Comparison of ENCODE assay signal across 9 mouse cellular contexts in genomic region chr11:117847593-117848215, GRCm38 (mm10). TPM values are rescaled to one million over a fixed set of nuclear protein-coding genes. Genes with fewer than 3 reads are reported as not detected.
A peak's percentile ranks its signal among the peaks of the same experiment; 100 is the strongest.
DNase-seq lines count a peak whose midpoint lies in the region; ATAC-seq and TF ChIP-seq lines count a peak whose summit lies in the region.
"Had no signal": no experiment of that assay in that cellular context is flagged by ENCODE, and none has a peak within 500 bp of the region (broad histone marks: within the 10 kb centered on the region; RNA-seq: fewer than 3 reads in every experiment).

No protein-coding gene starts in this region.

- peak overlapping the region; percentile 94 for H3K27ac ChIP-seq in kidney, postnatal 0 days
- H3K27ac ChIP-seq in brown adipose tissue, adult 24 weeks (replicated peaks; ENCODE audit: low read depth, low read length): peak overlapping the region; percentile 71
- H3K27ac ChIP-seq in hindbrain, embryonic 16.5 days (ENCODE audit: low read depth, low read length): peak overlapping the region; percentile 99; the same call in 1 of the 2 replicates
- peak overlapping the region; percentile 99 for H3K27ac ChIP-seq in midbrain, postnatal 0 days (ENCODE audit: low read depth, low read length)

- ATAC-seq in kidney, postnatal 0 days (replicated peaks; ENCODE audit: low FRiP score, low read depth): no peak
- ATAC-seq in hindbrain, embryonic 16.5 days: no peak
- no peak for ATAC-seq in midbrain, postnatal 0 days (ENCODE audit: low FRiP score)

- peak overlapping the region; percentile 70 for H3K9ac ChIP-seq in kidney, postnatal 0 days (ENCODE audit: low read depth, low read length)
- peak overlapping the region; percentile 94 for H3K9ac ChIP-seq in hindbrain, embryonic 16.5 days (ENCODE audit: low read depth, low read length)
- H3K9ac ChIP-seq in midbrain, postnatal 0 days (replicated peaks; ENCODE audit: low read length, poor library complexity, severe bottlenecking): peak overlapping the region; percentile 93; the same call in 1 of the 2 replicates

- H3K4me2 ChIP-seq in kidney, postnatal 0 days (ENCODE audit: low read length): peak overlapping the region; percentile 78
- H3K4me2 ChIP-seq in hindbrain, embryonic 16.5 days (ENCODE audit: low read length): peak overlapping the region; percentile 95; the same call in 1 of the 2 replicates
- peak overlapping the region; percentile 95 for H3K4me2 ChIP-seq in midbrain, postnatal 0 days (ENCODE audit: low read depth, low read length, poor library complexity, severe bottlenecking)

- TF ChIP-seq CTCF in kidney, postnatal 0 days (IDR thresholded peaks at IDR 0.05; ENCODE audit: low read depth): no peak
- TF ChIP-seq CTCF in midbrain, postnatal 0 days (IDR thresholded peaks at IDR 0.05): no peak

- H3K4me1 ChIP-seq in kidney, postnatal 0 days (replicated peaks; ENCODE audit: insufficient read depth, low read length): peaks cover 7% of the 10 kb centered on the region; the same call in 1 of the 2 replicates
- no peaks in the 10 kb centered on the region; the same call in 1 of the 2 replicates for H3K4me1 ChIP-seq in brown adipose tissue, adult 24 weeks (ENCODE audit: control insufficient read depth, insufficient read depth, insufficient read length, low read length)
- H3K4me1 ChIP-seq in hindbrain, embryonic 16.5 days (ENCODE audit: control insufficient read depth, insufficient read depth, low read depth, low read length): peaks cover 12% of the 10 kb centered on the region
- peaks cover 5% of the 10 kb centered on the region for H3K4me1 ChIP-seq in midbrain, postnatal 0 days (ENCODE audit: insufficient read depth, low read length)

- no peak overlapping the region for H3K4me3 ChIP-seq in kidney, postnatal 0 days (replicated peaks; ENCODE audit: low read depth, low read length)
- peak overlapping the region; percentile 92 for H3K4me3 ChIP-seq in brown adipose tissue, adult 24 weeks (ENCODE audit: insufficient read depth, low read depth, low read length)
- H3K4me3 ChIP-seq in hindbrain, embryonic 16.5 days (ENCODE audit: low read length): no peak overlapping the region
- no peak overlapping the region for H3K4me3 ChIP-seq in midbrain, postnatal 0 days (ENCODE audit: low read depth, low read length)

- 0 out of 2 replicates have a peak, but pooled peaks cover 1% of the 10 kb centered on the region for H3K36me3 ChIP-seq in kidney, postnatal 0 days (ENCODE audit: insufficient read depth, low read length)
- H3K36me3 ChIP-seq in hindbrain, embryonic 16.5 days (ENCODE audit: control insufficient read depth, insufficient read depth, low read length): no peaks in the 10 kb centered on the region
- no peaks in the 10 kb centered on the region for H3K36me3 ChIP-seq in midbrain, postnatal 0 days (ENCODE audit: insufficient read depth, low read length)

- H3K9me3 ChIP-seq in kidney, postnatal 0 days (replicated peaks; ENCODE audit: low read length): no peaks in the 10 kb centered on the region
- no peaks in the 10 kb centered on the region for H3K9me3 ChIP-seq in hindbrain, embryonic 16.5 days (ENCODE audit: control insufficient read depth, low read length)
- no peaks in the 10 kb centered on the region for H3K9me3 ChIP-seq in midbrain, postnatal 0 days (ENCODE audit: low read length)

- WGBS in kidney, postnatal 0 days: 73% methylated on average over 7 of the region's 7 CpGs
- 85% methylated on average over 7 of the region's 7 CpGs for WGBS in hindbrain, embryonic 16.5 days
- 82% methylated on average over 7 of the region's 7 CpGs for WGBS in midbrain, postnatal 0 days

- DNase-seq in kidney, postnatal 0 days (ENCODE audit: low spot score): no peak
- DNase-seq in kidney, postnatal 14 days: no peak
- no peak for DNase-seq in midbrain, postnatal 0 days (ENCODE audit: low spot score)
- DNase-seq in layer of hippocampus, postnatal 25 days (ENCODE audit: extremely low spot score in 1 of 2, low spot score in 1 of 2): no peak
- no peak for DNase-seq in gastrocnemius, adult 18-20 months (ENCODE audit: low spot score)
- DNase-seq in gastrocnemius, postnatal 10 days: no peak

- H3K27me3 ChIP-seq in kidney, postnatal 0 days (ENCODE audit: insufficient read depth, low read length): no peaks in the 10 kb centered on the region
- H3K27me3 ChIP-seq in hindbrain, embryonic 16.5 days (replicated peaks; ENCODE audit: control insufficient read depth, insufficient read depth, low read length): no peaks in the 10 kb centered on the region
- H3K27me3 ChIP-seq in midbrain, postnatal 0 days (ENCODE audit: insufficient read depth, low read length): no peaks in the 10 kb centered on the region

RNA-seq across cellular contexts. Expression of gene Birc5, which starts 1.3 kb away (rescaled TPM):
- 145 and 155 TPM in 2 replicates for polyA plus RNA-seq in kidney, postnatal 0 days (2015; fragmentation: Nextera tagmentation; extraction: Ambion mirVana)
- 1.1 TPM in 1 of 2 replicates, not detected in the other for polyA plus RNA-seq in brown adipose tissue, adult 24 weeks (2012; ENCODE audit: insufficient read depth, insufficient read length, missing spikeins)
- polyA plus RNA-seq in hindbrain, embryonic 16.5 days (2015; fragmentation: Nextera tagmentation; extraction: Ambion mirVana): 37.9 and 42.9 TPM in 2 replicates
- total RNA-seq in midbrain, postnatal 0 days (2014; rRNA removed): 3.2 and 6.0 TPM in 2 replicates
- polyA plus RNA-seq in midbrain, postnatal 0 days (2015; fragmentation: Nextera tagmentation; extraction: Ambion mirVana): 13.1 and 13.2 TPM in 2 replicates
- total RNA-seq in layer of hippocampus, postnatal 25 days (2021): 1 to 10 TPM; 1.2 to 1.3 TPM
- total RNA-seq in gastrocnemius, adult 18-20 months (2021): not detected
- 10 to 100 TPM; 11.4 to 13.2 TPM for total RNA-seq in gastrocnemius, postnatal 10 days (2021)

RNA-seq across cellular contexts. Expression of gene Tmem235, which starts 12.8 kb away (rescaled TPM):
- polyA plus RNA-seq in kidney, postnatal 0 days (2015; fragmentation: Nextera tagmentation; extraction: Ambion mirVana): not detected in 2 replicates
- polyA plus RNA-seq in brown adipose tissue, adult 24 weeks (2012; ENCODE audit: insufficient read depth, insufficient read length, missing spikeins): not detected in 2 replicates
- polyA plus RNA-seq in hindbrain, embryonic 16.5 days (2015; fragmentation: Nextera tagmentation; extraction: Ambion mirVana): 0.08 TPM in 1 of 2 replicates, not detected in the other
- 0.16 TPM in 1 of 2 replicates, not detected in the other for total RNA-seq in midbrain, postnatal 0 days (2014; rRNA removed)
- not detected in 2 replicates for polyA plus RNA-seq in midbrain, postnatal 0 days (2015; fragmentation: Nextera tagmentation; extraction: Ambion mirVana)
- total RNA-seq in layer of hippocampus, postnatal 25 days (2021): not detected
- total RNA-seq in gastrocnemius, adult 18-20 months (2021): not detected
- total RNA-seq in gastrocnemius, postnatal 10 days (2021): not detected
- total RNA-seq: left cerebral cortex, postnatal 14 days had no signal

RNA-seq across cellular contexts. Expression of gene Tk1, which starts 21.8 kb away (rescaled TPM):
- 51.6 and 64.0 TPM in 2 replicates for polyA plus RNA-seq in kidney, postnatal 0 days (2015; fragmentation: Nextera tagmentation; extraction: Ambion mirVana)
- polyA plus RNA-seq in brown adipose tissue, adult 24 weeks (2012; ENCODE audit: insufficient read depth, insufficient read length, missing spikeins): not detected in 2 replicates
- polyA plus RNA-seq in hindbrain, embryonic 16.5 days (2015; fragmentation: Nextera tagmentation; extraction: Ambion mirVana): 19.6 and 21.2 TPM in 2 replicates
- total RNA-seq in midbrain, postnatal 0 days (2014; rRNA removed): 6.3 and 8.8 TPM in 2 replicates
- 6.0 and 6.5 TPM in 2 replicates for polyA plus RNA-seq in midbrain, postnatal 0 days (2015; fragmentation: Nextera tagmentation; extraction: Ambion mirVana)
- total RNA-seq in layer of hippocampus, postnatal 25 days (2021): 1 to 10 TPM; 1.1 TPM
- total RNA-seq in gastrocnemius, adult 18-20 months (2021): 1 to 10 TPM; 3.0 to 4.7 TPM
- 10 to 100 TPM; 14.3 to 20.5 TPM for total RNA-seq in gastrocnemius, postnatal 10 days (2021)

RNA-seq across cellular contexts. Expression of gene Afmid, which starts 22.0 kb away (rescaled TPM):
- polyA plus RNA-seq in kidney, postnatal 0 days (2015; fragmentation: Nextera tagmentation; extraction: Ambion mirVana): 4.5 and 5.4 TPM in 2 replicates
- polyA plus RNA-seq in brown adipose tissue, adult 24 weeks (2012; ENCODE audit: insufficient read depth, insufficient read length, missing spikeins): 1.7 and 1.8 TPM in 2 replicates
- polyA plus RNA-seq in hindbrain, embryonic 16.5 days (2015; fragmentation: Nextera tagmentation; extraction: Ambion mirVana): 7.0 and 8.5 TPM in 2 replicates
- 5.1 and 11.1 TPM in 2 replicates for total RNA-seq in midbrain, postnatal 0 days (2014; rRNA removed)
- 9.1 and 10.4 TPM in 2 replicates for polyA plus RNA-seq in midbrain, postnatal 0 days (2015; fragmentation: Nextera tagmentation; extraction: Ambion mirVana)
- total RNA-seq in layer of hippocampus, postnatal 25 days (2021): 1 to 10 TPM; 4.6 to 5.4 TPM
- total RNA-seq in gastrocnemius, adult 18-20 months (2021): 1 to 10 TPM; 2.8 to 4.5 TPM
- total RNA-seq in gastrocnemius, postnatal 10 days (2021): 1 to 10 TPM; 5.1 to 5.3 TPM

RNA-seq across cellular contexts. Expression of gene Tha1, which starts 25.6 kb away (rescaled TPM):
- polyA plus RNA-seq in kidney, postnatal 0 days (2015; fragmentation: Nextera tagmentation; extraction: Ambion mirVana): 6.4 and 7.1 TPM in 2 replicates
- 4.7 and 8.3 TPM in 2 replicates for polyA plus RNA-seq in brown adipose tissue, adult 24 weeks (2012; ENCODE audit: insufficient read depth, insufficient read length, missing spikeins)
- polyA plus RNA-seq in hindbrain, embryonic 16.5 days (2015; fragmentation: Nextera tagmentation; extraction: Ambion mirVana): 4.5 and 5.5 TPM in 2 replicates
- 3.8 and 4.2 TPM in 2 replicates for total RNA-seq in midbrain, postnatal 0 days (2014; rRNA removed)
- polyA plus RNA-seq in midbrain, postnatal 0 days (2015; fragmentation: Nextera tagmentation; extraction: Ambion mirVana): 3.0 and 3.5 TPM in 2 replicates
- total RNA-seq in layer of hippocampus, postnatal 25 days (2021): 1 to 10 TPM; 4.2 TPM
- total RNA-seq in gastrocnemius, adult 18-20 months (2021): 1 to 10 TPM; 3.6 to 4.3 TPM
- total RNA-seq in gastrocnemius, postnatal 10 days (2021): 1 to 10 TPM; 4.7 to 5.6 TPM
